Mouse (Mus musculus): ENCODE measurements around the gene Gpr55.
A peak's percentile ranks its signal among the peaks of the same experiment; 100 is the strongest.

Gpr55 gene

GRCm38 (mm10) chr1:85915890-85916289 is 44.9 kb downstream of the Gpr55 start:
- DNase-seq (ENCODE audit: low spot score in 2 of 2): no peak

DNA sequence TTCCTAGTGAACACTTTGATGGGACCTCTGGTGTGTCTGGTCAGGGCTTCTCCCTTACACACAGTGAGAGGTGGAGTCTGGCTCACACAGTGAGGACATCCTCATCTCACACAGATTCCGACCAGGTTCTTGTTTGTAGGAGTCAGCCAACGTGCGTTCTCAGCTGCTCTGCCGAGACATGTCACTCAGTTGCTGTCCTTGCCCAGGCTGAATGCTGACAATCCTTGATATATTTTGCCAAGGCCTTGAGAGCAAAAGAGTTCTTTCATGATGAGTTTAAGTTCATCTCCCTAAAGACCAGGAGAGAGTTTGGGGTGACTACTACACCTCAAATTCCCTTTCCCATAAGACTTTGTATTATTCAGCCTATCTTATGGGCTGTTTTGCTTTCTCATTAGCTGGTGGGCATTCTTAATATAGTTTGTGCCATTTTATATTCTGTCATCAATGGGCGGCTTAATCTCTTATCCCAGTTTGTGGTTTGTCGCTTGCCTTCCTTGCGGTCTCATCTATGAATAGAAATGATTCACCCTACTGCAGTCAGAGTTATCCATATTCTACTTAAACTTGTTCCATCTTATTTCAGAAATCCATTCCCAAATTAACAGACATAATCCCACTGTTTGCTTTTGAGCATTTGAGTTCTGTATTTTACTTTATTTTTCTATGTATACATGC is 47.6 kb downstream of the Gpr55 start:
- DNase-seq (ENCODE audit: low spot score in 2 of 2): no peak

DNA sequence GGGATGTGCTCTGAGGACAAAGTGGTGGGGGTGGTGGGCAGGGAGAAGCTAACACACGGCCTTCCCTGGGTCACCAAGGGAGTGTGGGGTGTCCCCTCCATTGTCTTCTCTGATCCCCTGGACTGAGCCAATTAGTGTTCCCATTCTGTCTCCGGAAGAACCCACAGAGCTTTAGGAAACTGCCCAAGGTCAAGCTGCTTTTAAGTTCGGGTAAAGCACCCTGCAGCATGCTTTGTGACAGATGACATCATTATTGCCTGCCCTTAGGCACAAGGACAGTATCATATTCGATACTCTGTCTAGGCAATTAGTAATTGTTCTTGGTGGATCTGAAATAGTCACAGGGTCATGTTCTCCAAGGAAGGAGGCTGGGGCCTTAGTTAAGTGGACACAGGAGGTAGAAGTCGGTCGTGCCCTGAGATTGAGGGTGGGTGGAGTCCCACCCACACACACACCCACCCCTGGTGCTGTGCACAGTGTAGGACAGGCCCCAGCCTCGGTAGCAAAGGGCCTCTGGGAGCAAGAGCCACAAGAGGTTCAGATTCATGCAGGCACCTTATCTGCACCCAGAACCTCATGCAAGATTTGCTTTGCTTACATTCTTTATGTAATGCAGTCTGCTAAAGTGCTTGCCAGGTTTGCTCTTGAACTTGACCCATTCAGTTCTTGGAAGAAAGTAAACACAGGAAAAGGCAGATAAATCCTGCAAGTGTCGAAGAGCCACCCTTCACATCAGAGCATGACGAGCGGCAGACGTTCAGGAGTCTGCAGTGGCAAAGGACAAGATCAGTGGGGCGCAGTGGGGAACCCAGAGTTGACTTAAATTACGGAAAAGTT is 51.8 kb downstream of the Gpr55 start:
- no peak for DNase-seq (ENCODE audit: low spot score in 2 of 2)

DNA sequence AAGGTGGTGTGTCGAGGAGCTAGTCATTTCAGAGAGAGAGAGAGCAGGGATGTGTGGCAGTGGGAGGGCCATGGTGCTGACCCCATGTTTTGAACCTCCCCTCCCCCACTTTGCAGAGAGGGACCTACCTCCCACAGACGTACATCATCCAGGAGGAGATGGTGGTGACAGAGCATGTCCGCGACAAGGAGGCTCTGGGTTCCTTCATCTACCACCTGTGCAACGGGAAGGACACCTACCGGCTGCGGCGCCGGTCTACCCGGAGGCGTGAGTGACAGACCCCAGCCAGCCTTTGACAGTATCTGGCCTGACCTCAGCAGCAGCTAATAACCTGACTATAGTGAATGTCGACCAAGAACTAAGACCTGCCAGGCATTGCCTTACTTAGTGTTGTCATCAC is 53.9 kb downstream of the Gpr55 start:
- no peak for DNase-seq (ENCODE audit: low spot score in 2 of 2)

- DNase-seq (ENCODE audit: low spot score in 2 of 2): no peak
Measured at GRCm38 (mm10) chr1:85902108-85902561, 58.7 kb downstream of the Gpr55 start.

GRCm38 (mm10) chr1:85901516-85902107 is 59.2 kb downstream of the Gpr55 start:
- DNase-seq (ENCODE audit: low spot score in 2 of 2): no peak

- no peak for DNase-seq (ENCODE audit: low spot score in 2 of 2)
Measured at GRCm38 (mm10) chr1:85900521-85901333, 60.1 kb downstream of the Gpr55 start.

GRCm38 (mm10) chr1:85899388-85899761 is 61.4 kb downstream of the Gpr55 start:
- DNase-seq (ENCODE audit: low spot score in 2 of 2): no peak

DNA sequence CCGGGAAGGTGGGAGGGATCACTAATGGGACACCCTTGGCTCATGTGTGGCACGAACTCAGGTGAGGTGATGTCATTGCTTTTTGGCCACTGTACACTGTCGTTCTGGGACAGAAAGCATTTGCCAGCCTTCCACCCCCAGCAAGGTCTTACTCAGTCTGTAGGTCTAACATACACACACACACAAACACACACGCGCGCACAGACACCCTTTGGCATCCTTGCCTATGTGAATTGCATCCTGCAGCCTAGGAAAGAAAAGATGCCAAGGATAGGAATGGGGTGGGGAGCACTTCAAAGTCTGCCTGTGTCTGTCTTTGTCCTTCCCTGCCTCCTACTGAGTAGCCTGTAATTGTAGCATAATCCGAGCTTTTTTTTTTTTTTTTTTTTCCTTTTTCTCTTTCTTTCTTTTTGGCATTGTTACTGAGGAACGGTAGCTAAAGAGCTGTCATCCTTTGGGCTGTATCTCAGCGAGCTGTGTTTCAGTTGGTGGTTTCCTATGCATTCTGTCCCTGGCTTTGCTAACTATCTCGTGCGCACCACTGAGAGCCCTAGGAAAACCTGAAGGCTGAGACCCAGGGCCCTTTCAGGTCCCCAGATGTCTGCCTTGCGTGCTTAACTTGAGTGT is 61.9 kb downstream of the Gpr55 start:
- DNase-seq (ENCODE audit: low spot score in 2 of 2): no peak

DNA sequence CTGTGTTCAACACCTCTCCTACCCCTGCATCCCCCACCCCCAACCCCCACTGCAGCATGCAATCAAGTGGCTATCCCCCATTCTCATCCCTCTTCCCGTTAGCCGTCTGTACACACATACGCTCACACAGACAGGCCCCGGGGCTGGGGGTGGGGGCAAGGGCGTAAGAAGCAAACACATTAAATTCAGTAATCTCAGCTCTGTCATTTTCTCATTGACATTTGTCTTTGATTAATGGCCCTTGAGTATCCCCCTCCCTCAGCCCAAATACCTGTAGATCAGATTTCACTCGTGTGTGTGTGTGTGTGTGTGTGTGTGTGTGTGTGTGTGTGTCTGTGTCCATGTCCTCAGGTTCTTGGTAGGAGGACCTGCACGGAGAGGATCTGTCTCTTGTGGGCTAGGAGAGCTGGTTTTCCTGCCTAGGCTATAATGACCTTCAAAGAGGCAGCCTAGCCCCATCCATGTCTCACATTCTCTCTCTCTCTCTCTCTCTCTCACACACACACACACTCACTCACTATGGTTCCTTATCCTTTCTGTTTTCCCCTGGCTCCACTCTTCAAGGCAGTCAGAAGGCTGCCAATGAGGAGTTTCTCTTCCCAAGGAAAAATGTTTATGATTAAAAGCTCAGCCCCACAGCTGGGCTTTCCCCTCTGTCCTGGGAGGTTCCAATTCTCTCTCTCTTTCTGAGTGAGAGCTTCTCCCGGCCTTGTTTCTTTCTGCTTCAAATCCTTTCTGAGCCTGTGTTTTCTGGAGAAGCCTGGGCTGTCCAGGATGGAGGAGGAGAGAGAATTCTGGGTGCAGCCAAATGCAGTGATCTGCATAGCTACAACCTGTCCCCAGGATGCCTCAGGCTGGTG is 62.7 kb downstream of the Gpr55 start:
- no peak for DNase-seq (ENCODE audit: low spot score in 2 of 2)

- DNase-seq (ENCODE audit: low spot score in 2 of 2): no peak
Measured at GRCm38 (mm10) chr1:85896781-85897700, 63.8 kb downstream of the Gpr55 start.

- DNase-seq (ENCODE audit: low spot score in 2 of 2): no peak
Measured at GRCm38 (mm10) chr1:85896110-85896509, 64.7 kb downstream of the Gpr55 start.

DNA sequence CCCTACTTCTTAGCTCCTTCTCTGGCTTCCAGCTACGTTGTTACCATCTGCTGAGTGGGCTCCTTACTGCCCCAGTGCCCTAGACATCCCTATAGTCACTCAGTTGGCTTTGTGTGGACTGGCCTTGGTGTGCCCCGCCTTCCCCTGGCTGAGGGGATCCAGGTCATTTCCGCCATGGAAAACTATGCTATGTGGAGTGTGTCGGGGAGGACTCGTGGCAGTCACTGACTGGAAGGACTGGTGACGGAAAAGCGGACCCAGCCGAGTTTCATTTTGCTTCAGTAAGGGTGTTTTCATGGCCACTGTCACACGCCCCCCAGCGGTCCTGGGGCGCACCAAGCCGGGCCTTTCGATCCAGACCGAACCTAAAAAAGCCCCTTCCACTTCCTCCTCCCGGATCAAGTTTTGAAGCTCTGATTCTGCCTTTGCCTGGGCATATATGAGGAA is 65.4 kb downstream of the Gpr55 start:
- peak in 1 of 2 experiments; percentile 69 for DNase-seq (ENCODE audit: low spot score in 2 of 2)

GRCm38 (mm10) chr1:85894748-85895360 is 66.0 kb downstream of the Gpr55 start:
- peak; percentile 70 to 72 for DNase-seq (ENCODE audit: low spot score in 2 of 2)

DNA sequence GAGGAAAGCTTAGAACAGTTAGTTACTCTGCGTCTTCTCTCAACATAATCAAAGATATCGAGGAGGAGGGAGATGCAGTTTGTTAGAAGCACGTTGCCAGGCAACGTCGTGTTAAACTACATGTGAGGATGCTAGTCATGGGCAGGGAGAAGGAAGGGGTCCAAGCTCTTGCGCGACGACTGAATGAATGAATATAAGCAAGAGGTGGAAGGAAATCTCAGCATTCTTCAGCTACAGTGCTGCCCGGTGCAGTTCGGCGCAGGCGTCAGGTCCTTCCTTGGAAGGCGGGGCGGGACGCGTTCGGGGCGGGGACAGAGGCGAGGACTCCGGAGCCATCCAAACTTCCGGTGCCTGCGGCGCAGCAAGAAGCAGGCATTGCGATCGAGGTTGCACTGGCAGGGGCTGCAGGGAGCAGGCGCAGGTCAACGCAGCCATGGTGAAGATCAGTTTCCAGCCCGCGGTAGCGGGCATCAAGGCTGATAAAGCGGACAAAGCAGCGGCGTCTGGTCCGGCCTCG is 66.5 kb downstream of the Gpr55 start, which contains the start of gene Itm2c:
Itm2c (plus strand) TSS at position 51 of the 517 bp plus-strand sequence.
- peak; percentile 81 to 90 for DNase-seq (ENCODE audit: low spot score in 2 of 2)
